Mouse (Mus musculus) E14TG2a.4 (cell line): ENCODE data around the gene T2.

Experiments used
- CTCF ChIP-seq: conservative IDR thresholded peaks from 2 replicates; pipeline ENCODE4 v1.5.1; 2014; ENCODE audit warnings: low read length
- NANOG ChIP-seq: IDR thresholded peaks from 2 replicates; pipeline ENCODE4 v1.6.1; 2014; ENCODE audit warnings: borderline replicate concordance, low read length, mixed read lengths

DNA sequence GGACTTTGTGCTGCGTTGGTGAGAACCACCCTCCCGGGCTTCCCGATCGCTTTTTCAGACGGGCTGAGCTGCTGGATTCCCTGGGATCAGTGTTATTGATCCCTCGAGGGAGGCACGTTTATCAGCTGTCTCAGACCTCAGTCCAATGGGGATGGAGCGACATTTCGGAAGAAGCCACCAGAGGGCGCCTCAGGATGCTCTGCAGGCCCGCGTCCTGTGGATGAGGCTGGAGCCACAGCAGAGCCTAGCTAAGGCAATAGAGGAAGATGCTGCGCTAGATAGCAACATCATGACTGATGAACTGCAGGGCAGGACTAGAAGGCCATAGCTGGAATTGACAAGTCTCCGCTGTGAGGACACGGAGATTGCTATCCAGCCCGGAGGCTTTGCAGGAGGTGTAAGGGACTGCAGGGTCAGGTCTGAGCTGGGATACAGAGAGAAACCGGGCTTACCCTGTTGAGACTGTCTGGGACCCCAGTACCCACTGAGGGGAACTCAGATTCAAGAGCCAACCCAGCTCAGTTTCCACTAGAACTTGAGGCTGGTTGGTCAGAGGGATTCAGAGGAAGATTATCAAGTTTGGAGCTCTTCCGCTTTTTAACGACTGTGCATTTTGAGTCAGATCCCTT is 113.0 kb downstream of the T2 start:
- TF ChIP-seq CTCF: peak; percentile 61
- no peak for TF ChIP-seq NANOG
